Mouse (Mus musculus) embryonic fibroblast, embryonic 13.5 days (primary cell): Measurements from ENCODE around the gene Zfp758. TPM values are rescaled to one million over a fixed set of nuclear protein-coding genes. Genes with fewer than 3 reads are reported as not detected.
"Not testable (repeated sequence)": the region's sequence is repeated elsewhere in the genome, so short reads cannot be mapped to it uniquely, and the experiment has no call there.

Source experiments
- H3K27ac ChIP-seq: 2 replicates; pipeline ENCODE4 v1.5.1; 2012; ENCODE audit warnings: low read length, control low read depth, inconsistent platforms; ENCODE audit not compliant: insufficient read depth
- H3K4me1 ChIP-seq: 2 replicates; pipeline ENCODE4 v1.6.1; 2011; ENCODE audit warnings: low read length; ENCODE audit not compliant: control insufficient read depth, insufficient read depth
- H3K4me3 ChIP-seq: 2 replicates; pipeline ENCODE4 v1.5.1; 2011; ENCODE audit warnings: mild to moderate bottlenecking, control low read depth, low read length; ENCODE audit not compliant: insufficient read depth
- CTCF ChIP-seq: IDR thresholded peaks from 2 replicates; pipeline ENCODE4 v1.5.1; 2011; ENCODE audit warnings: mild to moderate bottlenecking, control low read depth, low read length, moderate library complexity, borderline replicate concordance; ENCODE audit not compliant: insufficient read depth
- POLR2A ChIP-seq: IDR thresholded peaks from 2 replicates; pipeline ENCODE4 v1.6.1; 2011; ENCODE audit warnings: low read depth, mild to moderate bottlenecking, control low read depth, low read length, moderate library complexity
- polyA plus RNA-seq: library from polyadenylated mRNA; stranded (reverse); fragments of >200 nt; gene quantifications from 2 replicates; pipeline ENCODE4 v1.2.4, GENCODE M21; 2011; ENCODE audit warnings: low read depth; ENCODE audit not compliant: missing spikeins, insufficient read length

Gene Zfp758
- 4.8 and 9.1 TPM in 2 replicates for polyA plus RNA-seq

DNA sequence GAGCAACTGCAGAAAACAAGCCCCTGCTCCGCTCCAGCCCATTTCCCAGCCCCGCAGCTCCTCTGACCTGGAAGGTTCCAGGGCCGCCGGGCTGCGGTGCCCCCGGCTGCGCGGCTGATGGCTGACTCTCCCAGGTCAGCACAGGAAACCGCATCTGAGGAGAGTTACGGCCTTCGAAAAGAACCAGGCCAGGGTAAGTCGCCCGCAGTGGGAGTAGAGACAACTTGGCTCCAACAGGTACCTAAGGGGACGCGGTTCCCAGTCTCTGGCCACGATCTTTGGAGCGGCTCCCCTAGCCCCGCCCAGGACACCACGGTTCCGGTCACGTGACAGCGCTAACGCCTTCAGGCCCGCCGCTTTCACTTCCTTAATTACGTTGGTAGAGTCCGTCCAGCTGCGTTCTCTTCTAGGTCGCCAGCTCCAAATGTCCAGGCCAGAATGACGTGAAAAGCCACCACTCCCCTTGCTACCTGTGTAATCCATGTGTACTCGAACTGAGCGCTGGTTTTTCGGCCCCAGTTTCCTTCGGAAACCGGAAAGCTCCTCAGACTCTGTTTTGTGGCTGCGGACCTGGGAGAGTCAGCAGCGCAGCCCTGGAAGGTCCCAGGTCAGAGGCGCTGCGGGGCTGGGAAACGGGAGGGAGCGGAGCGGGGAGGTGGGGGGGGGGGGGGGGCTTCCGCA, at the start of gene Zfp758, which contains the start of gene Zfp944:
TSS of gene Zfp758 (plus strand) at position 353 of the 681 bp plus-strand sequence.
TSS of gene Zfp944 (minus strand) at position 300 of the 681 bp plus-strand sequence.
- not testable (repeated sequence) for H3K4me1 ChIP-seq
- Histone ChIP-seq H3K27ac (peak within 1 kb of the TSS; percentile 49), H3K4me3 (peak within 1 kb of the TSS; percentile 70)
- TF ChIP-seq POLR2A = peak; percentile 58; the same call in 1 of the 2 replicates

DNA sequence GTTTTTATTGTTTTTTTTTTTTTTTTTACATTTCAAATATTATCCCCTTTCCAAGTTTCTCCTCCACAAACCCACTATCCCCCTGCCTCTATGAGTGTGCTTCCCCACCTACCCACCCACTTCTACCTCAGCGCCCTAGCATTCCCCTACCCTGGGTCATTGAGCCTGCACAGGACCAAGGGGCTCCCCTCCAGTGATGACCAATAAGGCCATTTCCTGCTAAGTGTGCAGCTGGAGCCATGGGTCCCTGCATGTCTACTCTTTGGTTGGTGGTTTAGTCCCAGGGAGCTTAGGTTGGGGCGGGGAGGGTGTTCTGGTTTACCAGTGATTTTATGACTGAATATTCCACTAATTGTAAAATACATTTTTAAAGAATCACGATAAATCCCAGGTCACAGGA, 47.0 kb upstream of the Zfp758 start:
- not testable (repeated sequence) for H3K27ac ChIP-seq, H3K4me1 ChIP-seq
- peak overlapping the region; percentile 54 for H3K4me3 ChIP-seq

DNA sequence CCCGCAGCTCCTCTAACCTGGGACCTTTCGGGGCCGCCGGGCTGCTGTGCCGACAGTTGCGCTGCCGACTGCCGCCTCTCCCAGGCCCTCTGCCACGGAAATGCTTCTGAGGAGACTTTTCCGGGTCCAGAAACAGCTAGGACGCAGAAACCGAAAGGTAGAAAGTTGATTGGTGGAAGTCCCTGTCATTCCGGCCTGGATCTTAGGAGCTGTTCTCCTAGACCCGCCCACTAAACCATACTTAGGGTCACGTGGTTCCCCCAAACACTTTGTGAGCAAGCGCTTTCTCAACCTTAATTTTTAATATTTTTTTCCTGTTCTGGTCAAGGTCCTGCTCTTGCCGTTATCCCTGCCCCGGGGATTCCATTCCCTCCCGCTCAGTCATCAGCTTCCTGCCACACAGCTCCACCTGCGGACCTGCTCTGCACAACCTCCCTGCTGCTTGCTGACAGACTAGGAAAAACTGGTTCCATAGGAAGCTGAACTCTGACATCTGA, 46.5 kb upstream of the Zfp758 start, which contains the start of gene CT030661.1:
TSS of gene CT030661.1 (minus strand) at position 108 of the 497 bp plus-strand sequence.
- H3K4me1 ChIP-seq, H3K27ac ChIP-seq: not testable (repeated sequence)
- peak; percentile 65 for TF ChIP-seq POLR2A
- H3K4me3 ChIP-seq = peak within 1 kb of the TSS; percentile 54

DNA sequence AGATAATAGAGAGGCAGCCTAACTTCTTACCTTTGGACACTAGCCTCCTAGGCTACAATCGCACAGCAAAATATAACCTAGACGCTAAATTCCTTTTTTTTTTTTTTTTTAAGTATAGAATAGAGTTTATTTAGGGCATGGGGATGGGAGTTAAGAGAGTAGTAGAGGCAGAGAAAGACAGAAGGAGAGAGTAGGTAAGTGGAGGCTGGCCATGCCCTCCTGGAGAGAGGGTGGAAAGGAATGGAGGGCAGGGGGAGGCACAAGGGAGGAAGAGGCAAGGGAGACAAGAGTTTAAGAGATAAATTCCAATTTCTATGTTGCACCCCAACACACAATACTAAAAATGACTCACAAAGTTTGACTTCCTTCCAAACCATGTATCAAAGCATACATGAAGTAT, 46.0 kb upstream of the Zfp758 start:
- peak overlapping the region; percentile 54 for H3K4me3 ChIP-seq
- not testable (repeated sequence) for H3K27ac ChIP-seq, H3K4me1 ChIP-seq

DNA sequence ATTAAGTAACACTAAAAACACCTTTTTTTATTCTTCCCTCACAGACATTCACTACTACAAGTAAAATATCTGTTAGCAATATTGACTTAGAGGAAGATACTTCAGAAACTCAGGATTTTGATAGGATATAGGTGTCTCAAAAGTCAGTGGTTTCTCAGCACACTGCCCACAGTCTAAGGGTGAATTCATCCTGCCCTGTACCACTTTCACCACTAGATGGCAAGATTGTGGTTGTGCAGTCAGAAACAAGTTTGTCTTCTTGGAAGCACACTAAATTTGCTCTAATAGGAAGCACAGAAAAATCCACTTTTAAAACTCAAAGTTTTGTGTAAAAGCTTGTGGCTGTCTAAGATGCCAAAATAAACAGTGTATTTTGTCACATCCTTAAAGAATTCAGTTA, 8.5 kb upstream of the Zfp758 start:
- Histone ChIP-seq H3K27ac (no peak overlapping the region), H3K4me3 (no peak overlapping the region), H3K4me1 (no peaks in the 10 kb centered on the region)
- TF ChIP-seq CTCF (no peak), POLR2A (no peak)

DNA sequence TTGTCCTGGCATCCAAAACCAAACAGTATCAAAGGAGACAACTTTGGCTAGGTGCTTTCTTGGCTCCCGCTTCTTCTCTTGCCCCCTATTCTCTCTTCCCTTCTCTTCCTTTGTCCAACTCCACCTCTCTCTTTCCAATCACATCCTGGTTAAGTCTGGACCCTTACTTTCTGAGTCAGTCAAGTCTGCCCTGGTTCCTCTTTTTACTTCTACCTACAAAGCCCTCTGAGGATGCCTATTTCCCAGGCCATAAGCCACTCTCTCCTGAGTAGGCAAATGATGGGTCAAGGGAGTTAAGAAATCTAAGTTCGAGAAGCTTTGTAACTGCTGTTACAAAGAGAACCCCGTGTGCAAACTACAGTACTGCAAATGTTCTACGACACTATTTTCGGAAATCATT, 681 bp upstream of the Zfp758 start:
- Histone ChIP-seq H3K4me3 (peak overlapping the region; percentile 70), H3K27ac (no peak overlapping the region), H3K4me1 (peaks cover 5% of the 10 kb centered on the region; the same call in 1 of the 2 replicates)
- no peak for TF ChIP-seq POLR2A
- no peak for TF ChIP-seq CTCF

DNA sequence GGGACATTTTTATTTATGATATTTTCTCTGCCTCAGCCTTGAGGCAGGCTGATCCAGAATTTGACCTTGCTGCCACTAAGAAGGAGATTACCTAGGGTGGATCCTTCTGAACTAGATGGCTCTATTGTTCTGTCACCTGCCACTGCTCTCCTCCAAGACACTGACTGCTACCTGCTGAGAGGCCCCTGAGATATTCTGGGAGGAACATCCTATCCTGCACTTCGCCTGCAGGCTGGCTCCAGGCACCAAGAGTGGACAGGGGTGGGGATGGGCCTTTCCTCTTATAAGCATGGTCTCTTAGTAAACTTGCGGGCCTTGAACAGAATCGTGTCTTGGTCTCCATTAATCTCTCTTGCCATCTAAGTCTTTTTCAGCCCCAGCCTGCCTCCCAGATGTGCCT, 2.6 kb downstream of the Zfp758 start:
- TF ChIP-seq POLR2A (no peak), CTCF (no peak)
- no peak overlapping the region for H3K27ac ChIP-seq
- H3K4me3 ChIP-seq = no peak overlapping the region
- peaks cover 5% of the 10 kb centered on the region; the same call in 1 of the 2 replicates for H3K4me1 ChIP-seq

DNA sequence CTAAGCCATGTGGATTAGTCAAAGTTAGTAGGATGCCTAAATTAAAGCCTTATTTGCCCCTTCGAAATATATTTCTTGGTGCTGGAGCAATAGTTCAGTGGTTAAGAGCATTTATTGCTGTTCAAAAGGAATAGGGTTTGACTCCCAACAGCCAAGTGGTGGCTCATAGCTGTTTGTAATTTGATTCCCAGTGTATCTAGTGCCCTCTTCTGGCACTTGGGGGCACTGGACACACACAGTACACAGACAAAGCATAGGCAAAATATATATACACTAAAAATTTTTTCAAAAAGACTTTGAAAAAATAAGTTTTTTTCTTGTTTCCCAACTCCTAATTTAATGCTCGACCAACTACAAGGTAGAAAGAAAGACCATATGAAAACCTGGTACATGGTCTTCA, 49.5 kb downstream of the Zfp758 start:
- TF ChIP-seq CTCF (no peak), POLR2A (no peak)
- no peak overlapping the region for H3K4me3 ChIP-seq
- no peak overlapping the region for H3K27ac ChIP-seq
- H3K4me1 ChIP-seq = no peaks in the 10 kb centered on the region

DNA sequence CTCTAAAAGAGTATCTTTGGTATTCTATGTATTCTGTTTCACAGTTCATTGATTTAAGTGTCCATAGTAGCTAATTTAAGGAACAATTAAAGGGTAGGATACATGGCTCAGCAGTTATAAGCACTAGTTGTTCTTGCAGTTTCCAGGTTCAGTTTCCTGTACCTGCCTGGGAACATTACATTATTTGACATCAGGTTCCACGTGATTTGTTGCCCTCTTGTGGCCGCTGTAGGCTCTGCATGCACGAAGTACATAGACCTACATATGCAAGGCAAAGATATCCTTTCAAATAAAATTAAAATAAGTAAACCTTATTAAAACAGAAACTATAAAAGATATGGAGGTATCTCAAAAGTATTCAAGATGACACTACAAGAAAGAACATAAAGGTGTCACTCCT, 56.3 kb downstream of the Zfp758 start:
- Histone ChIP-seq H3K27ac (no peak overlapping the region), H3K4me3 (no peak overlapping the region), H3K4me1 (no peaks in the 10 kb centered on the region)
- TF ChIP-seq POLR2A (no peak), CTCF (peak; percentile 75; the same call in 1 of the 2 replicates)

DNA sequence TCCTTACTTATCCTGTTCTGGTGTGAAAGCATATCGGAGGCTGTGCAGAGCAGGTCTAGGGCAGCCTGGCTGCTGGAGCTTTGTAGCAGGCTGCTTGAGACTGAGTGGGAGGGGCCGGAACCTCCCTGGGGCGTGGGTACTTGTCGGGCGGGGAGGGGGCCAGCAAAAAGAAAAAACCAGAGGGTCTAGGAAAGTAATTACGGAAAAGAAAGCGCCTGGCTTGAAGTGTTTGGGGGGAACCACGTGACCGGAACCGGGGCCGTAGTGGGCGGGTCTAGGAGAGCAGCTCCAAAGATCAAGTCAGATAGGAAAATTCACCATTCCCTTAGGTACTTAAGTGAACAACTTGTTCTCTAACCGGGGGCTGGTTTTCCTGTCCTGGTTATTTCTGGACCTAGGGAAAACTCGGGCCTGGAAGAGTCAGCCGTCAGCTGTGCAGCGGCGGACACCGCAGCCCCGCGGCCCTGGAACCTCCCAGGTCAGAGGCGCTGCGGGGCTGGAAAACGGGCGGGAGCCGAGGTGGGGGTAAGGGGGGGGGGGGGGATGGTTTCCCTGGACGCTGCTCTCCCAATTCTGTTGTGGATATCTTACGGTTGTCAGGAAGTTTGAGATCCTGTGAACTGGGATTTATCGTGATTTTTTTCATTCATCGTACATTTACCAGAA, 62.8 kb downstream of the Zfp758 start, which contains the start of gene Zfp946:
TSS of gene Zfp946 (plus strand) at position 271 of the 666 bp plus-strand sequence.
- Histone ChIP-seq H3K27ac (peak within 1 kb of the TSS; percentile 49), H3K4me3 (peak within 1 kb of the TSS; percentile 89), H3K4me1 (no peaks in the 10 kb centered on the region)
- TF ChIP-seq CTCF = no peak
- no peak; the same call in 1 of the 2 replicates for TF ChIP-seq POLR2A
